Mouse (Mus musculus) embryonic stem cell, embryonic (primary cell): ENCODE results near the gene Yy2.

Source experiments
- CTCF ChIA-PET, 4 experiments: fragments of 300-600 bp in 2 of 4; fragments of 350-600 bp in 2 of 4; sonication (Branson Sonifier 250); formaldehyde crosslinking; loops; one replicate each; lab custom pipeline; 2022; ENCODE audit warnings: inconsistent platforms in 2 of 4; lab: Charles Lee
- POLR2A ChIA-PET, 4 experiments: fragments of 300-600 bp in 2 of 4; fragments of 350-600 bp in 2 of 4; sonication (Branson Sonifier 250); formaldehyde crosslinking; loops; one replicate each; lab custom pipeline; 2022; ENCODE audit warnings: antibody characterized with exemption in 4 of 4, inconsistent platforms in 1 of 4; lab: Charles Lee

Yy2 gene

DNA sequence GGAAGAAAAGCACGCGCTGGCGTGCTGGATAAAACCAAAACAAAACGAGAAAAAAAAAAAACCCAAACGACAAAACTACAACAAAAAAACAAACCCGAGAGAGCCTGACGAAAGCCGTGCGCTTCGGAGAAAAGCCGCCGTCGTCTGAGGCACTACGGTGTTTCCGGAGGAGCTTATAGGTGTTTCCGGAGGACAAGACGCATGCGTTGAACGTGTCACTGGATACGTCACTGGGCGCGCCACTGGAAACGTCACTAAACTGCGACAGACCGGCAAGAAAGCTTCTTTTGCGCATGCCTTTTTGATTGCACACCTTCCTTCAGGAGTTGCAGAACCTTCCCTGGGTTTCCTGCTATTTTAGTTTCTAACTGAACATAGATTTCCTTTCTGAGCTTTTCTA is at the start of gene Yy2:
TSS of gene Yy2 (minus strand) at position 146 of the 400 bp plus-strand sequence.
- ChIA-PET POLR2A (interaction anchor here in 3 of 4 experiments (0.5 to 2.4 kb wide), 36 partner anchors 8 to 86 kb away, joined by 3 to 18 read pairs (median 4); partner anchors contain the start of gene Mbtps2 (in 2 of the 3)), CTCF (interaction anchor here in 2 of 4 experiments (0.6 to 0.7 kb wide), 2 partner anchors 30 to 33 kb away, joined by 3 read pairs; partner anchors contain the start of gene Mbtps2 (in 1 of the 2))

DNA sequence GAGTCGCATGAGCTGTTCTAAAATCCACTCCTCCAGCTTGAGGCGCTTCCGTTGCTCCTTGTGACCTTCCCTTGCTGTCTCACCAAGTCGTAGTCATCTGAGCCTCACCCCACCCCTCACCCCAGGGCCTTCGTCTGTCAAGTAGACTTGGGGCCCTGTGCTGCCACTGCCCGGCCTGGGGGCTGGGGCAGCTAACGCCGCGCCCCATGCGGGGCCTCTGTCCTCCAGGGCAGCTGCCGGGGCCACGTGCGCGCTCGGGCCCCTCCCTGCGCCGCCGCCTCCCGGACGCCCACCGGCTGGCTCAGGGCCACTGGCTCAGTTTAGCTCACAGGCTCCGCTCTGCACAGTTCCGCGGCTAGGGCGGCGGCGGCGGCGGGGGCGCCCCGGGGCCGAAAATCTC is 44.1 kb upstream of the Yy2 start:
- POLR2A ChIA-PET, result interaction anchor here in 3 of 4 experiments (0.7 to 4.1 kb wide), 14 partner anchors 9 to 45 kb away, joined by 3 to 39 read pairs (median 4); partner anchors contain the start of genes Yy2 (in 2 of the 3) and Mbtps2 (in 1 of the 3)

DNA sequence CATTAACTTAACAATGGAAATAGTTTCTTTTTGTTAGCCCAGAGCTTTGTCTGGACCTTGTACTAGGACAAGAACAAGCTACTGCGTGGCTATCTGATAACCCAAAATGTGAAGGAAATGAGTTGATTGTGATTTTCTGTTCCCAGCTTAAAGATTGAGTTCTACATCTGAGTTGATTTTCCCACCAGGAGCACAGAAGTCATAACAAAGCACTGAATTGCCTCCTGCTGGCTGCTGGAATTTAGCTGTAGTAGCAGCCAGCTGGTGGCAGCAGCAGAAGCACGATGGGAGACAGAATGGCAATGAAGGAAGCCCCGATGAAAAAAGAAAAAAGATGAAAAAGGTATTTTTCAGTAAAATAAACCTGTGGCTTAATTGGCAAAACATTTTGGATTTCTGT is 32.7 kb upstream of the Yy2 start:
- POLR2A ChIA-PET, result interaction anchor here in 3 of 4 experiments (0.7 to 8.4 kb wide), 19 partner anchors 8 to 110 kb away, joined by 3 to 89 read pairs (median 4); partner anchors contain the start of genes Sms (in 2 of the 3) and Yy2 (in 2 of the 3)

More for the DNA sequence above, 44.1 kb upstream of the Yy2 start:
- CTCF ChIA-PET, result interaction anchor here in 3 of 4 experiments (0.6 to 1.1 kb wide), 3 partner anchors 12 to 145 kb away, joined by 3 read pairs; no protein-coding TSS in a partner anchor

DNA sequence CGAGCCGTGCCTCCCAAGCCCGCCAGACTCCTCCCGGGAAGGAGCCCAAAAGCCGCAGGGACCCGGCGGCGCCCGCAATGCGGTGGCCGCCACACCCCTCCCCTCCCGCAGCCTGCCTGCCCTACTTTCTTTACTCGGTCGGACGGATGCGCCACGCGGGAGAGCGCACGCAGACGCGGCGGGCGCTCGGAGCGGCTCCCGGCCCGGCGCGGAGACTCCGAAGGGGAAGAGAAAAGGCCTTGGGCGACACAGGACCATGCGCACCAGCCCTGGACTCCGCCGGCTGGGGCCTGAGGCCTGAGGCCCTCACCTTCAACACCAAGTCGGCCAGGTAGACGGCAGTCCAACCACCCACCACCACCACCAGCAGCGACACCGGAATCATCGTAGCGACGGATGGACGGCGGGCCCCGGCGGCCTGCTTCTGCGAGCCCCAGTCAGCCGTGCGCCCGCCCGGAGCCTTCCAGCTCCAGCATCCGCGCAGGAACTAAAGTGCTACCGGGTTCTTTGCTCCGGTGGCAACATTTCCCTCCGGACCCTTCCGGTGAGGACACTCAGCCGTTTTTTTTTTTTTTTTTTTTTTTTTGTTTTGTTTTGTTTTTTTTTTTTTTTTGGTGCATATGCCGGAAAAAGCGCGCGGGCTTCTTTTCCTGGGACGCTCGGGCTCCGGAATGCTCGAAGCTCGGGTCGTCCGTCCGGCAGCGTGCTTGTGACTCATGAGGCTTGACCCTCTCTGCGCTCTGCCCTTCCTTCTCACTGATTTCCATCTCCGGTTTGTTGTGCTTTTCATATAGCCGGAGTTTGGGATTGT is 29.6 kb upstream of the Yy2 start, which contains the start of gene Mbtps2:
TSS of gene Mbtps2 (minus strand) at position 530 of the 811 bp plus-strand sequence.
- ChIA-PET POLR2A (interaction anchor here (0.6 to 8.4 kb wide), 35 partner anchors 10 to 1119 kb away, joined by 3 to 89 read pairs (median 5); partner anchors contain the start of genes Yy2 (in 2 of the 4) and Sms (in 1 of the 4)), CTCF (interaction anchor here in 2 of 4 experiments (0.6 kb wide), 2 partner anchors 30 to 383 kb away, joined by 3 to 7 read pairs; partner anchors contain the start of gene Yy2 (in 1 of the 2))

More for the DNA sequence above, 32.7 kb upstream of the Yy2 start:
- CTCF ChIA-PET, result interaction anchor here in 3 of 4 experiments (0.8 to 1.4 kb wide), 4 partner anchors 11 to 114 kb away, joined by 3 to 10 read pairs (median 4); partner anchors contain the start of gene Yy2 (in 1 of the 3)

DNA sequence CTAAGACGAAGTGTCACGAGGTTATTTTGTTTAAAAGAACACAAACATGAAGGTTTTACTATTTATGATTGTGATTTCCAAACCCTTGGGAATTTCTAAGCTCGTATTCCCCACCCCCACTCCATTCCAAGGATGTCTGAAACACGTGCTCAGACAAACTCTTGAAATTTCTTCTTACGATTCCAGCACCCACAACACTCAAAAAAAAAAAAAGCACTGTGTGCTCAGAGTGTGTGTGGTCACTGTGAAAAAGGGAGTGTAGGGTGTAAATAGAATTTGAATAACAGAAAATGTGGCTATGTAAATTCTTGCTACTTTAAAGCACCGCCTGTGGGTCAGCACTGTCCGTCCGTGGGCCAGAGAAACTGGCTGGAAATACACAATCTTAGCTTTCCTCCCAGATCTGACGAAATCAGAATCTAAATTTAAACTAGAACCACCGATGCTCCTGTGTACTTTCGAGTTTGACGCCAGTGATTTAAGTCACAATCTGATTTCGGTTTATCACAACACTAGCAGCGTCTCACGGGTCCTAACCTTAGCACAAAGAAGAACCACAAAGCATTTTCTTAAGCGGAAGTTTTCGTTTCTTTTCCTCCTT is 28.9 kb upstream of the Yy2 start:
- POLR2A ChIA-PET, result interaction anchor here in 3 of 4 experiments (0.6 to 8.4 kb wide), 25 partner anchors 10 to 1119 kb away, joined by 3 to 89 read pairs (median 4); partner anchors contain the start of gene Yy2 (in 2 of the 3)
- CTCF ChIA-PET, result no interaction called here

DNA sequence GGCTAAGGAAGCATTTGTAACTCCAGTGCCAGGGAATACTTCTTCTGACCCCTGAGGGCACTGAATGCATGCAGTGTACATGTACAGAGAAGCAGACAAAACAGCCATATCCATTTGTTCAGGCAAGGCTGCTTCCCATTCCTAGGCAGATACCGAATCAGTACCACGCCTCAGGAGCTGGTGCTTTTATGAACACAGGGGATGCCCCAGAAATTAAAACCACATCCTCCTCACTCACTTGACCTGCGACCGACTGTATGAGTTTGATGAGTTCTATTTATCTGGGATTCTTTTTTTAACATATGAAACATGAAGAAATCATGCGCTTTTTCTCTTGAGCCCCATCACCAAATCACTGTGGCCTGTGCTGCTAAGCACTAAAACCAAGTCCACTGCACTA is 28.0 kb upstream of the Yy2 start:
- POLR2A ChIA-PET, result interaction anchor here in 3 of 4 experiments (0.5 to 8.4 kb wide), 17 partner anchors 9 to 1922 kb away, joined by 3 to 89 read pairs (median 5); partner anchors contain the start of gene Yy2 (in 1 of the 3)
- CTCF ChIA-PET, result no interaction called here

DNA sequence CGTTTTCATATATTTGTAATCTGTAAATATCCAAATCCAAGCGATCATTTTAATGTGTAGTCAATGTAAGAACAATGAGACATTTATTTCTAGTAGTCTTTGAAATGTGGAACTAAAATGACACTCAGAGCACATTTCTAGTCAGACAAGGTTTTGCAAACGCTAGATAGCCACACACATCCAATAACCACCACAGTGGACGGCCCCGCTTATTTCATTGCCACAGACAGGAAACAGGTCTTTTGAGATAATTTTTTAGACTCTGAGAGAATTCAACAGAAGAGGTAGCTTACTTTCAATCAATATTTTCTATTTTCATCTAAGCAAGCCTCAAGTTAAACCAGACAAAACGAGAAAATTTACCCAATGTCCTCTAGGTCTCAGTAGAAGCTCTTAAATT is 27.1 kb upstream of the Yy2 start:
- POLR2A ChIA-PET, result interaction anchor here in 2 of 4 experiments (1.9 to 8.4 kb wide), 7 partner anchors 8 to 47 kb away, joined by 5 to 89 read pairs (median 15); partner anchors contain the start of gene Yy2 (in 1 of the 2)

DNA sequence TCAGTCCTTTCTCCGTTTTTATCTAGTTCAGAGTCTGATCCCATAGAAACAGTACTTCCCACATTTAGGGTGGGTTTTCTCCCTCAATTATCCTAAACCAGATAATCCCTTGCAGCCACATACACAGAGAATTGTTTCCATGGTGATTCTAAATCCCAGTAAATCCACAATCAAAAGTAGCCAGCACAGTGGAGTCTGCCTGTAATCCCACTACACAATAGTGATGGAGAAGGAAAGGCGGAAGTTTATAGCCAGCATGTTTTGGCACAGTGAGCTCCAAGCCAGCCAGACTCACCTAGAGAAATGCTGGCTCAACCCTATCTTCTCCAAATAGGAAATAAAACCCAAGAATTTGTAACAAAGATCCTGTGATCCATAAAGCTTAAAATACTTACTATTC is 25.8 kb upstream of the Yy2 start:
- CTCF ChIA-PET, result no interaction called here

More for the DNA sequence above, 27.1 kb upstream of the Yy2 start:
- CTCF ChIA-PET, result no interaction called here

DNA sequence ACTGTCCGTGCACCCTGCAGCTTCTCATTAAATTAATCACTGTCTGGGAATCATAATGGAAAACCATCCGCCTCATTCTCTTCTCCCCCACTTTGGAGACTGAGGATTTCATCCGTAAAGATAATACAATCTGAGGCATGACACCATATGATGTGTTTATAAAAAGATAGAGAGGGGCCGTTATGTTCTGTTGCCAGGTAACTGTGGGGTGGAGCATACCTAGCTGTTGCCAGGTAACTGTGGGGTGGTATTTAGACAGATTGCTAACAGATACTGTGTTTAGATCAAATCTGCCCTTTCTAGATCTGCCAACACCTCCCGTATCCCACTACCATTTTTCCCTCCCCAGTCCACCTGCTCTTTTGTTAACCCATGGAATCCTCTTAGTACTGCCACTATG is 18.2 kb upstream of the Yy2 start:
- CTCF ChIA-PET, result no interaction called here
- POLR2A ChIA-PET, result interaction anchor here in 2 of 4 experiments (1.3 to 9.8 kb wide), 4 partner anchors 8 to 97 kb away, joined by 5 to 89 read pairs (median 5); partner anchors contain the start of genes Mbtps2 (in 1 of the 2) and Yy2 (in 1 of the 2)

More for the DNA sequence above, 25.8 kb upstream of the Yy2 start:
- POLR2A ChIA-PET, result interaction anchor here in 2 of 4 experiments (1.0 to 1.5 kb wide), 10 partner anchors 8 to 111 kb away, joined by 3 to 5 read pairs (median 3); partner anchors contain the start of gene Yy2 (in 1 of the 2)

DNA sequence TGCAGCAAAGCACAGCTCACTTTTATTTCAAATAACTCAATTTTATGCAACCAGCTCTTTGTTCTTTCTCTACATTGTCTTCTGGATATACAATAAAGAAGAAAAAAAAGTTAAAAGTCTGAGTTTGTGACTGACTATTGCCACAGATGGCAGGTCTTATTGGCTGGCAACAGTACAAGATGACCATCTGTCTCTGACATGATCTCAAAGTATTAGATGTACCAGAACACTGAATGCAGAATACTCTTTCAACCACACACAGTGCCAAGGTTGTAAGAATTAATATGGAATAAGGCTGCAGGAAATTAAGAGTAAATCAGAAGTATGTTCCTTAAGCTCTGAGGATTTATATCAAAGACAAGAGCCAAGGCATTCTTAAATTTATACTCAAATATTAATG is 17.6 kb upstream of the Yy2 start:
- CTCF ChIA-PET, result no interaction called here
- POLR2A ChIA-PET, result interaction anchor here in 2 of 4 experiments (1.3 to 9.8 kb wide), 4 partner anchors 8 to 17 kb away, joined by 5 to 89 read pairs (median 9); partner anchors contain the start of genes Mbtps2 (in 1 of the 2) and Yy2 (in 1 of the 2)

DNA sequence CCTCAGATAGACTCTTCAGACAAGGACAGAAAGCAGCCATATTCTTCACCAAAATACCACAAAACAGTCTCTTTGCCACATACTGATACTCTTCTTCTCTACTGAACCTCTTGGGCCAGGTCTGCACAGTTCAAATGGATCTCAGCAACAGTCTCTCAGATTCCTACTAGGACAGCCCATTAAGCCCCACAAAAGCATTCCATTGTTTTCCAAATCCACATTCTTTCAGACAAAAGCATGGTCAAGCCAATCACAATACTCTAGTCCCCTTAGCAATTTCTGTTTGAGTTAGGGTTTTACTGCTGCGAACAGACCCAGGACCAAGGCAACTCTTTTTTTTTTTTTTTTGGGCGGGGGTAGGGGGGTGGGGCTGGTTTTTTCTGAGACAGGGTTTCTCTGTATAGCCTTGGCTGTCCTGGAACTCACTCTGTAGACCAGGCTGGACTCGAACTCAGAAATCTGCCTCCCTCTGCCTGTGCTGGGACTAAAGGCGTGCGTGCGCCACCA is 10.4 kb upstream of the Yy2 start:
- POLR2A ChIA-PET, result interaction anchor here in 3 of 4 experiments (0.7 to 2.0 kb wide), 8 partner anchors 9 to 46 kb away, joined by 3 to 6 read pairs (median 4); partner anchors contain the start of genes Yy2 (in 2 of the 3) and Mbtps2 (in 1 of the 3)
- CTCF ChIA-PET, result no interaction called here

DNA sequence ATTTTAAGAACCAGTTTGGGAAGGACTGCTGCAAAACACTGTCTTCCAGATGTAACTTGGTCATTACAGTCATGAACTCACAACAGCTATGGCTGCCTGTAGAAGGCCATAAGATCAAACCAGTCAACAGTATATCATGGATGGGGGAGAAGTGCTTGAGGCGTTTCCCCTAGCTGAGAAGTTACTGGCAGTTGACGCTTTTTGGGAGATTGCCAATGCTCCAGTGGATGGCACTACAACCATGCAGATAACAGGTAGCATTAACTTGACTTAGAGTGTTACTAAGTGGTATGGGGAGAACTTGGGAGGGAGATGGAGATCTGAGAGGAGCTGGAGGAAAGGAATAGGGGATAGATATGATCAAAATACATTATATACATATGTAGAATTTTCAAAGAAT is 5.9 kb upstream of the Yy2 start:
- POLR2A ChIA-PET, result interaction anchor here in 3 of 4 experiments (0.6 to 2.4 kb wide), 6 partner anchors 13 to 38 kb away, joined by 3 to 7 read pairs (median 4); no protein-coding TSS in a partner anchor
- CTCF ChIA-PET, result no interaction called here

DNA sequence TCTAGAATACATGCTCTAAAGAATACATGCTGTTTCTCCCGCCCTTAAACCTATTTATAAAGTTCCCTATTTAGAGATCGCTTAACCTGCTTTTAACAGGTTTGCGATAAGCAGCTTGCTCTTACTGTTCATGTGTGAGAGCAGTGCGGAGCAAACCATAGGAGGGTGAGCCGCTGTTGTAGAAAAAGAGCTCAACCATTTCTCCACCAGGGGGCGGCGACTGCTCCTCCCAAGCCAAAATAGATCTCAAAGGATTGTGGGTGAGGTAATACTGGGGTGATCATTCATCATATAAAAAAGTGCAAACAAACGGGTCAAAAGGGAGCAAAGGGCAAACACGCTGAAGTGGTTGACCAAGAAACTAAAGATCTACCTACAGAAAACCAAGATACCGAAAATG is 5.0 kb downstream of the Yy2 start:
- POLR2A ChIA-PET, result interaction anchor here in 3 of 4 experiments (0.6 to 1.6 kb wide), 16 partner anchors 9 to 80 kb away, joined by 3 to 7 read pairs (median 4); partner anchors contain the start of gene Mbtps2 (in 2 of the 3)
- CTCF ChIA-PET, result interaction anchor here (0.5 to 2.3 kb wide), 16 partner anchors 8 to 1213 kb away, joined by 3 to 12 read pairs (median 4); no protein-coding TSS in a partner anchor

DNA sequence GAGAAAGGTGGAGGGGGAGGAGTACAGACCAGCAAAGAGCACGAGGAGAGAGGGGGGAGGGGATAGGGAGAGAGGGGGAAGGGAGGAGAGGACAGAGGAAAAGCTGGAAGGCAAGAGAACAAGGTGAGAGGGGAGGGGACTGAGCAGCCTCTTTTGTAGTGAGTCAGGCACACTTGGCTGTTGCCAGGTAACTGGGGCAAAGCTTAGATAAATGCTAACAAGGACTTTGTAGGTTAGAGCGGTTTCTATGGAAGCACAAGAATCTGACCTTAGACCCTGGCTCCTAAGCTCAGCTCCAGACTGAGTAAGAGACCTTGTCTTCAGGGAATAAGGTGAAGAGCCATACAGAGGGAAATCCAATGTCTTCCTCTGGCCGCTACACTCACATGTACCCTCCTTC is 21.7 kb downstream of the Yy2 start:
- CTCF ChIA-PET, result interaction anchor here in 2 of 4 experiments (0.8 to 1.6 kb wide), 2 partner anchors 17 kb away, joined by 4 read pairs; no protein-coding TSS in a partner anchor

More for the DNA sequence above, 21.7 kb downstream of the Yy2 start:
- POLR2A ChIA-PET, result interaction anchor here in 3 of 4 experiments (0.6 to 4.4 kb wide), 17 partner anchors 8 to 97 kb away, joined by 3 to 18 read pairs (median 3); partner anchors contain the start of gene Mbtps2 (in 2 of the 3)
